Mouse (Mus musculus) intestine, embryonic 14.5 days (tissue): ENCODE data around the gene Raver1. TPM values are rescaled to one million over a fixed set of nuclear protein-coding genes. Genes with fewer than 3 reads are reported as not detected.

Source experiments
- ATAC-seq: fragments of 200-750 bp; cut with Nextera tagmentation; replicated peaks from 2 replicates; pipeline ENCODE4 v1.8.0; 2017; ENCODE audit warnings: low read depth, moderate number of reproducible peaks, moderate TSS enrichment, moderate library complexity; ENCODE audit not compliant: low FRiP score, low TSS enrichment
- DNase-seq: peaks from one replicate; pipeline ENCODE4 v3.0.0-alpha.2; 2018; ENCODE audit warnings: low spot score
- H3K27ac ChIP-seq: fragments of 300-500 bp; sonication (generic); 2 replicates; pipeline ENCODE4 v1.5.1; 2014; ENCODE audit warnings: low read depth, mild to moderate bottlenecking, control low read depth
- H3K27me3 ChIP-seq: fragments of 300-500 bp; sonication (generic); replicated peaks from 2 replicates; pipeline ENCODE4 v1.6.1; 2014; ENCODE audit warnings: low read length, control low read depth; ENCODE audit not compliant: control insufficient read depth, insufficient read depth
- H3K36me3 ChIP-seq: fragments of 300-500 bp; sonication (generic); 2 replicates; pipeline ENCODE4 v1.6.1; 2014; ENCODE audit warnings: low read length, control low read depth; ENCODE audit not compliant: control insufficient read depth, insufficient read depth
- H3K4me1 ChIP-seq: fragments of 300-500 bp; sonication (generic); replicated peaks from 2 replicates; pipeline ENCODE4 v1.6.1; 2014; ENCODE audit warnings: low read length, control low read depth, mixed read lengths; ENCODE audit not compliant: control insufficient read depth, insufficient read depth
- H3K4me2 ChIP-seq: fragments of 300-500 bp; sonication (generic); 2 replicates; pipeline ENCODE4 v1.6.1; 2014; ENCODE audit warnings: low read length
- H3K4me3 ChIP-seq: fragments of 300-500 bp; sonication (generic); 2 replicates; pipeline ENCODE4 v1.5.1; 2014; ENCODE audit warnings: low read depth, low read length, control low read depth, mixed read lengths
- H3K9ac ChIP-seq: fragments of 300-500 bp; sonication (generic); 2 replicates; pipeline ENCODE4 v1.6.1; 2014; ENCODE audit warnings: mild to moderate bottlenecking, low read length
- H3K9me3 ChIP-seq: fragments of 300-500 bp; sonication (generic); 2 replicates; pipeline ENCODE4 v1.6.1; 2016; ENCODE audit warnings: low read length, control low read depth; ENCODE audit not compliant: control insufficient read depth
- WGBS: fragments of 180-500 bp; shearing (Covaris S2); extraction: QIAGEN DNeasy Blood & Tissue Kit; methylation state at CpG from one replicate; pipeline ENCODE4 v1.1.7; 2014; 5-methylcytosine and 5-hydroxymethylcytosine counted together
- polyA plus RNA-seq: library from polyadenylated mRNA; unstranded; fragments of >200 nt; fragmentation: Nextera tagmentation; extraction: Ambion mirVana; gene quantifications from 2 replicates; pipeline ENCODE4 v1.2.1, GENCODE M21; 2014

The Raver1 gene
- polyA plus RNA-seq, 1 experiment from 2014 or later = 87.5 TPM

DNA sequence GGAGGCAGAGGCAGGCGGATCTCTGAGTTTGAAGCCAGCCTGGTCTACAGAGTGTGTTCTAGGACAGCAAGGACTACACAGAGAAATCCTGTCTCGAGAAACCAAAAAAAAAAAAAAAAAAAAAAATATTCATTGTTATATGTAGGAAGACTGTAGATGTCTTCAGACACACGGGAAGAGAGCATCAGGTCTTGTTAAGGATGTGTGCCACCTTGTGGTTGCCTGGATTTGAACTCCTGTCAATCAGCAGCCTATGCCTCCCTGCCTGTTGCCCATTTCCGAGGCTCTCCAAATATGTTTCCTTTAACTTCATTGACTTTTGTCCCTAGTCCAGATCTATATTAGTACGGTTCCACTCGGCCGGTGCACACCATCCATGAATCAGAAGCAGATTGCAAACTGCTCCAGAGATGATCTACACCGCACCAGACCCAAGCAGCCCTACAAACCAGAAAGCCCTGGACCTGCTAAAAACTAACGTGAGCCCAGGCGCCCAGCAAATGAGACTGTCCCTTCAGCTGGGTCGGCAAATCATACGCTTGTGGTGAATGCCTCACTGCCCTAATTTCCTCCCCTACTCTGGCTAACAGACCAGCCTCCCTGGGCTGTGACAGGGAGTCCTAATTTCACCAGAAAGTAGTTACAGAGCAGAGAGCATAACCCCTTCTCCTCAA, 40.4 kb upstream of the Raver1 start:
- DNase-seq = no peak
- H3K9me3 ChIP-seq = no peaks in the 10 kb centered on the region
- 80% methylated on average over 12 of the region's 12 CpGs for WGBS
- H3K9ac ChIP-seq = no peak overlapping the region
- H3K4me3 ChIP-seq = no peak overlapping the region
- ATAC-seq = no peak
- H3K27me3 ChIP-seq = no peaks in the 10 kb centered on the region
- no peaks in the 10 kb centered on the region for H3K36me3 ChIP-seq
- no peaks in the 10 kb centered on the region for H3K4me1 ChIP-seq
- H3K4me2 ChIP-seq = no peak overlapping the region
- no peak overlapping the region for H3K27ac ChIP-seq

DNA sequence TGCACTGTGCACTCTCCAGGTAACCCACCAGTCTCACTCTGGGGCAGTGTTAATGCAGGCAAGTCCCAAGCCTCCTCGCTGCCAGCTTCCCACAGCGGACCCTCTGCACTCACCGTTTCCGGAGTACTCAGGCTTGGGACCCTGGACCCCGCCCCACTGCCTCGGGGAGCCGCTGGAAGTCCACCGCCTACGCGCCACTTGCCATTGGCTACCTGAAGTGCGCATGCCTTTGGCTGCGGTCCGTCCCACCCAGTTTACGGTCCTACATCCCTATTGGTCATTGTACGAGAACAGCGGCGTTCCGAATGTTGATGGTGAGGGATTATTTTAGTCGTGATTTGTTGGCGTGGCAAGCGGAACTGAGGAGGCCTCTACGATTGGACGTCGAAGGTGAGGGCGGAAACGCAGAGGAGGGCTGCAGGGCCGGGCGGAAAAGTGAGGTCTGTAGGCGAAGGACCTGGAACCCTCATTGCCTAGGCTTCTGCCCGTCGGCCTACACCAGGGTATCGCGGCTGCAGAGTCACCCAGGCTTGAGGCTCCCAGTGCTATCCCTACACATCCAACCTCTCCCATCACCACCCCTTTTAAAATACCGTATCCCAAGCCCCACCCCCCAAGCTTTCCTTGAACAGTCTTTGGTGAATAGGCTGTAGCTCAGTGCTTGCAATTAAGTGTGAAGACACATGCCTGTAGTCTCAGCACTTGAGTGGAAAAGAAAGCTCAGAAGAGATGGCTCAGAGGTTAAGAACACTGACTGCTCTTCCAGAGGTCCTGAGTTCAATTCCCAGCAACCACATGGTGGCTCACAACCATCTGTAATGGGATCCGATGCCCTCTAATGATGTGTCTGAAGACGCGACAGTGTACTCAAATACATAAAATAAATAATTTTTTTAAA, 39.5 kb upstream of the Raver1 start, which contains the start of gene Tyk2:
TSS of gene Tyk2 (minus strand) at position 185 of the 898 bp plus-strand sequence.
- Histone ChIP-seq H3K27me3 (no peaks in the 10 kb centered on the region), H3K4me2 (peak within 1 kb of the TSS; percentile 67), H3K9ac (peak within 1 kb of the TSS; percentile 62), H3K4me3 (peak within 1 kb of the TSS; percentile 68), H3K36me3 (peaks cover 8% of the 10 kb centered on the region; the same call in 1 of the 2 replicates), H3K9me3 (no peaks in the 10 kb centered on the region), H3K27ac (peak within 1 kb of the TSS; percentile 29; the same call in 1 of the 2 replicates), H3K4me1 (no peaks in the 10 kb centered on the region)
- ATAC-seq = peak; percentile 95
- DNase-seq = peak; percentile 88
- 6% methylated on average over 37 of the region's 37 CpGs for WGBS

DNA sequence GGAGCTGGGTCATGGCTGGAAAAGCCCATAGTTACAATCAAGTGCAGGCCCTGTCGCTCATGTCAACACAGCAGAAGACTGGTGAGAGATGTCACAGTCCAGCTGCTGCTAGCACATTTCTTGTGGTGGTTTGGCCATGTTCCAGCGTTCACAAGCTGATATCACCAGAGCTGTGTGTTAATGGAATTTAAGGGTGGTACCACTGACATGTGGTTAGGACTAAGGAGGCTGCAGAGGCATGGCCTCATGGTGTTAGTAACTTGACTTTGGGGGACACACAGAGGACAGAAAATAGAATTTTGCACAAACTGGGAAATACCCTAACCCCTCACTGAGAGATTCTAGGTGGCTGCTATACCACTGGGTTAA, 34.4 kb upstream of the Raver1 start:
- no peak overlapping the region for H3K9ac ChIP-seq
- ATAC-seq = no peak
- no peak overlapping the region for H3K4me3 ChIP-seq
- 75% methylated on average over 2 of the region's 2 CpGs for WGBS
- H3K36me3 ChIP-seq = peaks cover 16% of the 10 kb centered on the region; the same call in 1 of the 2 replicates
- no peak for DNase-seq
- no peak overlapping the region for H3K4me2 ChIP-seq
- no peaks in the 10 kb centered on the region for H3K9me3 ChIP-seq
- no peak overlapping the region for H3K27ac ChIP-seq
- no peaks in the 10 kb centered on the region for H3K27me3 ChIP-seq
- no peaks in the 10 kb centered on the region for H3K4me1 ChIP-seq

DNA sequence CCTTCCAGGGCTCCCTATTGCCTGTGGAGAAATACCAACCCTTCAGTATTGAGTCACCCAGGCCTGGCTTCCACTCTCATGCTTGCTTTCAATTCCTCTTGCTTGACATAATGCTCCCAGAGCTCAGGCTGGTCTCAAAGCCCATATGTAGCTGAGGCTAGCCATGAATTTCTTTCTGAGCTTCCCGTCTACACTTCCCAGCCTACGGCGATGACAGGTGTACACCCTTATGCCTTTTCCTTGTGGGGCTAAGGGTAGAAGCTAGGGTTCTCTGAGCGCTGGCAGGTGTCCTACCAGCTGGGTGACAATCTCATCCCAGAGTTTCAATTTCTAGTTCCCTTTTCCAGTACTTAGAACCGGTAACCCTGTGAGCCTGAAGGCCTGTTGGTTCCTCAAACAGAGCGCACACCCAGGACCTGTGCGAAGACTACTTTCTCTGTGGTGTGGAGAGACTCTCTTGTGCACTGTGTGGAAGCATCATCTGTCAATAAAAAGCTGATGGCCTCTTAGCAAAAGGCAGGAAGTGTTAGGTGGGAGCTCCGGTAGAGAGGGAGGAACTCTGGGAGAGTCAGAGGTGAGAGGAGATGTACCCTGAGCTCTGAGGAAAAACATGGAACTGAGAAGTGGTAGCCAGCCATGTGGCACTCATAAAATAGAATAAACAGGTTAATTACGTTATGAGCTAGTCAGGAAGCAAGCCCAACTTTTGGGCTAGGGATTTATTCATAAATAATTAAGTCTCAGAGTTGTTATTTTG, 33.9 kb upstream of the Raver1 start:
- Histone ChIP-seq H3K4me3 (no peak overlapping the region), H3K9ac (no peak overlapping the region), H3K27me3 (no peaks in the 10 kb centered on the region), H3K9me3 (no peaks in the 10 kb centered on the region), H3K36me3 (peaks cover 16% of the 10 kb centered on the region; the same call in 1 of the 2 replicates), H3K27ac (no peak overlapping the region), H3K4me2 (no peak overlapping the region), H3K4me1 (no peaks in the 10 kb centered on the region)
- WGBS = 85% methylated on average over 9 of the region's 9 CpGs
- ATAC-seq (no peak), DNase-seq (no peak)

DNA sequence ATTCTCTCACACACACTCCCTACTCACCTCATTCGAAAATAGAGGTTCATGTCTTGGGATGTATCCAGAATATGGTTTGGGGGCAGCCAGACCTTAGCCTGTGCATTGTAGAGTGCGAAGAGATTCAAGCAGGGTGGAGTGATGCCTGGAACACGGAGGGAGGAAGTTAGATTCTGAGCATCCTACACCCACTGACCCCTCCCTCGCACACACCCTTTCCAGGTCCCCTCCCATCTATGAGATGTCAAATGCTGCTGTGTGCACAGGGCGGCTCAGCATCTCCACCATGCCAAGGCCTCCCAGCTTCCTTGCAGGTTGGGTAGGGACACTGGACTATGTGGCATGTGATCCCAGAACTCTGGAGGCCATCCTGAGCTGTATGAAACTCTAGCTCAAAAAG, 33.0 kb upstream of the Raver1 start:
- Histone ChIP-seq H3K36me3 (peaks cover 20% of the 10 kb centered on the region; the same call in 1 of the 2 replicates), H3K9ac (no peak overlapping the region), H3K27me3 (no peaks in the 10 kb centered on the region), H3K4me1 (no peaks in the 10 kb centered on the region), H3K27ac (no peak overlapping the region), H3K4me2 (no peak overlapping the region), H3K9me3 (no peaks in the 10 kb centered on the region), H3K4me3 (no peak overlapping the region)
- DNase-seq (no peak), ATAC-seq (no peak)
- 81% methylated on average over 5 of the region's 5 CpGs for WGBS

DNA sequence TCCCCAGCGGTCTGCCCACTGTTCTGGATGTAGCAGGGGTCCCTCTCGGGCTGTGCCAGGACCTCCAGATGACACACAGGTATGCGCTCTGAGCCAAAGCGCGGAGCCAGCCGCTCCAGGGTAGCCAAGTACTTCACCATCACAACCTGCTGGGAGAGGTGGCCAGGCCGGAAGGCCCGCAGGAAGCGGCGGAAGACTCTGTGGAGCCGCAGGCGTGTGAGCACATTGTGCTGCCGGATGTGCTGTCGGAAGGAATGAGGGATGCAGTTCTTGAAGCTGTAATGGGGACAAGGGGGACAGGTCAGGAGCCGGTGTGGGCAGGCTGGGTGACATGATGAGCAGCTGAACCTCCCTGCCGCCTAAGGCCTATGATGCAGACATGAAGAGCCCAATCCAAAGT, 29.7 kb upstream of the Raver1 start:
- WGBS = 87% methylated on average over 16 of the region's 16 CpGs
- no peak overlapping the region for H3K27ac ChIP-seq
- H3K36me3 ChIP-seq = 0 out of 2 replicates have a peak, but pooled peaks cover 14% of the 10 kb centered on the region
- no peak overlapping the region for H3K4me2 ChIP-seq
- DNase-seq (no peak), ATAC-seq (no peak)
- no peaks in the 10 kb centered on the region for H3K9me3 ChIP-seq
- no peak overlapping the region for H3K9ac ChIP-seq
- H3K4me1 ChIP-seq = no peaks in the 10 kb centered on the region
- no peaks in the 10 kb centered on the region for H3K27me3 ChIP-seq
- no peak overlapping the region for H3K4me3 ChIP-seq

DNA sequence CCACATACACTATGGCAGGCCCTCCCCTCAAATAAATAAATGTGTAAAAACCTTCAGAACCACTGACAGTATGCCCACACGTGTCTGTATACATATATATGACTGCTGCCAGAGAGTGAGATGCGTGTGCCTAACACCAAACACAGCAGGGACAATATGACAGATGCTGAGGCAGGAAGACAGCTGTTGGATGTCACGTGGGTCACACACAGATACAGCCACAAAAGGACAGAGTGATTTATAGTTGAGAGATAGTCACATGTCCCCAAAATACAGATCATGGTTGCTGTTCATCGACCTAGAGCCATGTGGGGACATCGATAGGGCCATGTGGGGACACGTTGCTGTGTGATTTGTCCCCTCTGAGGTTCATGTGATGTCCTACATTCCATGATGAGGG, 25.3 kb upstream of the Raver1 start:
- Histone ChIP-seq H3K27ac (no peak overlapping the region), H3K4me1 (no peaks in the 10 kb centered on the region), H3K27me3 (no peaks in the 10 kb centered on the region), H3K9me3 (no peaks in the 10 kb centered on the region), H3K36me3 (0 out of 2 replicates have a peak, but pooled peaks cover 5% of the 10 kb centered on the region), H3K4me2 (no peak overlapping the region), H3K9ac (no peak overlapping the region), H3K4me3 (no peak overlapping the region)
- no peak for DNase-seq
- WGBS = 75% methylated on average over 6 of the region's 6 CpGs
- ATAC-seq = no peak

DNA sequence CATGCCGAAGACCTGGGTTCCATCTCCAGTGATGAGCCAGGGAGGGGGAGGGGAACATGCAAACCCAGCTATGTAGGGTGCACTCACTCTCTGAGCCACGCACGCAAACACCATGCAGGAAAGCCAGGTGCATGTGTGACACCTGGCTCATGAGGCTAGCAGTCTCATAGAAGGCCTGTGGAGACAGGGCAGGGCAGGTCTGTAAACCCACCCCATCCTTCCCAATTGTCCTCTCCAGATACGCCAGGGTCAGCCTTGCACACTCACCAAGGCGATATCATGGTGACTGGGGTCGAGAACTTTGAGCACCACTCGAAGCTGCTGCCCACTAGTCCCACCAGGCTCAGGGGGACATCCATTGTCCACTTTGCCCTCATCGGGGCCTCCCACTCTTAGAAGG, 23.3 kb upstream of the Raver1 start:
- H3K36me3 ChIP-seq = 0 out of 2 replicates have a peak, but pooled peaks cover 2% of the 10 kb centered on the region
- H3K9me3 ChIP-seq = no peaks in the 10 kb centered on the region
- no peak for DNase-seq
- WGBS = 91% methylated on average over 8 of the region's 8 CpGs
- no peaks in the 10 kb centered on the region for H3K4me1 ChIP-seq
- no peak overlapping the region for H3K4me2 ChIP-seq
- no peak overlapping the region for H3K9ac ChIP-seq
- no peak overlapping the region for H3K27ac ChIP-seq
- no peaks in the 10 kb centered on the region for H3K27me3 ChIP-seq
- no peak overlapping the region for H3K4me3 ChIP-seq
- ATAC-seq = no peak
